Mouse (Mus musculus) layer of hippocampus, adult 9-11 months (tissue): ENCODE measurements around the gene Hoxa2.

ENCODE experiments used
- DNase-seq: peaks from one replicate; pipeline ENCODE4 v3.0.0; 2022

Gene Hoxa2

DNA sequence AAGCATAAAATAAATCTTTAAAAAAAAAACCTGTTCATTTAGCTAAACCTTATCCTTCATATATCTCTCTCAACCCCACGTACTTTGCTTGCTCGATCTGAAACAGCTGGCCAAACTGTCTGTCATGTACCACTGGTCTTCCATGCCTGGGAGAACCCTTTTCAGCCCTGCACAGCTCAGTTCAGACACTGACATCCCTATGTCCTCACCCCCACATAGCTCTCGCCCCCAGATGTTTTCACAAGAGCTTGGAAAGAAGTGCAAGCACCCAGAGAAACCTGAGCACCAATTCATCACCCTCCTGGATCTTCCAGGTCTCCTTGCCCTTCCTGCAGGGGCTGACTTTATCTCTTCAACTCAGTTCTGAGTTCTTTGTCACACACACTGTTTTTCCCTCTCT lies 43.5 kb downstream of the Hoxa2 start:
- DNase-seq, result no peak

DNA sequence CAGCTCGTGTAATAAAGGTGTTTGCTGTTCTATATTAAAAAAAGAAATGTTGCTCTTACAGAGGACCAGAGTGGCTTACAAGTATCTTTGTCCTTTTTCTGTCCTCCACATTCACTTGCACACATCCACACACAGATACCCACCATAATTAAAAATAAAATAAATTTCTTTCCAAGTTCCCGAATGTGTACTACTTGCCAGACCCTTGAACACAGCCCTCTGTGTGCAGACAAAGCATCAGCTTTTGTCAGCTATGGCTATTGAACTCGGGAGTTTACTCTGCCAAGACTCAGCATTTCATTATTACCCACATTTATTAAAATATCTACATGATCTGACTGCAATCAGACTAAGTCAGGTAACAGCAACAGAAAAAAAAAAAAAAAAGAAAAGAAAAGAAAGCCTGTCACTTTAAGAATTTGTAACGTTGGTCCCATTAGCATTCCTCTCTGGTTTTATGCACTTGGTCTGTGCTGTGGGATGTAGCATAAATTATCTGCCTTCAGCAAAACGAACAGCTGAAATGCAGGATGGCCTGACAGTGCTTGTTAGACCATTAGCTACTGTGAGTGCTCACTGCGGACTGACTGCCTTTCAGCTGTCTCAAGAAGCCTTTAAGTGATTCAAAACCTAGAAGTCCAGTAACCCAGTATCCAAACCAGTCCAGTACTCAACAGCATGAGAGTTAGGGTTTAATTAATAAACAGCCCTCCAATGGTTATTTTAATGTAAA lies 45.6 kb downstream of the Hoxa2 start:
- peak; percentile 17 for DNase-seq

DNA sequence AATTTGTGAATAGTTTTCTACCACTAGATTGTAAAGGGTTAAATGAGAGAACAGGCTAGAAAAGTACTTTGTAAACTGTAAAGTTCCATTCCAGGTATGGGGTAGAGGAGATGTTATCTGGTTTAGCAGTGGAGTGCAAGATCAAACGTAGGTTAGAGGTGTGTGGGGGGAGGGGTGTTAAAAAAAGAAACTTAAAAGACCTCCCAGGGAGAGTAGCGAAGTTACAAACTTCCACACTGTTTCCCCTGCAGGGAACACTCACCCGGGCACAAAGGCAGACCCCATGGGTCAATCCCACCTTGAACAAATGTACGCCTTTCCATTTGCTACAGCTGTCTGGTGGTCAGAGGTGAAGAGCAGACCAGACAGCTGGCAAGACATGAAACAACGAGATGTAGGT lies 48.7 kb downstream of the Hoxa2 start:
- DNase-seq, result no peak
